Mouse (Mus musculus): ENCODE measurements around the gene Col11a1. TPM values are rescaled to one million over a fixed set of nuclear protein-coding genes. Genes with fewer than 3 reads are reported as not detected.
A peak's percentile ranks its signal among the peaks of the same experiment; 100 is the strongest.

The Col11a1 gene
- polyA plus RNA-seq, 1 experiment from 2014 or later, result 9.4 TPM

- Histone ChIP-seq H3K4me2 (no peak overlapping the region), H3K4me3 (no peak overlapping the region), H3K9me3 (no peaks in the 10 kb centered on the region), H3K27me3 (no peaks in the 10 kb centered on the region), H3K36me3 (no peaks in the 10 kb centered on the region), H3K9ac (no peak overlapping the region), H3K4me1 (no peaks in the 10 kb centered on the region), H3K27ac (no peak overlapping the region)
- ATAC-seq (ENCODE audit: borderline replicate concordance, extremely low read depth, low FRiP score, low TSS enrichment), result peak; percentile 89; the same call in 1 of the 2 replicates
- 68% methylated on average over 6 of the region's 6 CpGs for WGBS
Observed at GRCm38 (mm10) chr3:114197964-114198750, 167.8 kb downstream of the Col11a1 start.

- no peak overlapping the region for H3K27ac ChIP-seq
- H3K9ac ChIP-seq, result no peak overlapping the region
- no peaks in the 10 kb centered on the region for H3K36me3 ChIP-seq
- no peak overlapping the region for H3K4me3 ChIP-seq
- no peaks in the 10 kb centered on the region for H3K4me1 ChIP-seq
- 78% methylated on average over 4 of the region's 4 CpGs for WGBS
- no peak overlapping the region for H3K4me2 ChIP-seq
- ATAC-seq (ENCODE audit: borderline replicate concordance, extremely low read depth, low FRiP score, low TSS enrichment), result no peak
- H3K27me3 ChIP-seq, result no peaks in the 10 kb centered on the region
- H3K9me3 ChIP-seq, result no peaks in the 10 kb centered on the region
Observed at GRCm38 (mm10) chr3:114212255-114212654, 181.9 kb downstream of the Col11a1 start.

GRCm38 (mm10) chr3:114216105-114216504 is 185.8 kb downstream of the Col11a1 start:
- H3K4me3 ChIP-seq, result no peak overlapping the region
- no peak overlapping the region for H3K9ac ChIP-seq
- no peaks in the 10 kb centered on the region for H3K36me3 ChIP-seq
- H3K27ac ChIP-seq, result no peak overlapping the region
- H3K27me3 ChIP-seq, result no peaks in the 10 kb centered on the region
- no peaks in the 10 kb centered on the region for H3K4me1 ChIP-seq
- 73% methylated on average over 5 of the region's 5 CpGs for WGBS
- H3K9me3 ChIP-seq, result no peaks in the 10 kb centered on the region
- H3K4me2 ChIP-seq, result no peak overlapping the region
- ATAC-seq (ENCODE audit: borderline replicate concordance, extremely low read depth, low FRiP score, low TSS enrichment), result no peak

- Histone ChIP-seq H3K27me3 (no peaks in the 10 kb centered on the region), H3K9me3 (no peaks in the 10 kb centered on the region), H3K4me2 (no peak overlapping the region), H3K9ac (no peak overlapping the region), H3K27ac (no peak overlapping the region), H3K4me3 (no peak overlapping the region), H3K4me1 (no peaks in the 10 kb centered on the region), H3K36me3 (no peaks in the 10 kb centered on the region)
- WGBS, result 52% methylated on average over 1 of the region's 1 CpGs
- ATAC-seq (ENCODE audit: borderline replicate concordance, extremely low read depth, low FRiP score, low TSS enrichment), result no peak
Observed at GRCm38 (mm10) chr3:114229501-114229900, 199.2 kb downstream of the Col11a1 start.
